Mouse (Mus musculus) lung, adult 2 months (tissue): ENCODE results near the gene Birc6.

Experiments used
- CTCF ChIP-seq: fragments of 200-500 bp; IDR thresholded peaks from 2 replicates; pipeline ENCODE4 v1.5.1; 2011; ENCODE audit warnings: mild to moderate bottlenecking, low read length, control low read depth; ENCODE audit not compliant: insufficient read depth
- POLR2A ChIP-seq: fragments of 200-500 bp; IDR thresholded peaks from 2 replicates; pipeline ENCODE4 v1.6.1; 2011; ENCODE audit warnings: low read depth, mild to moderate bottlenecking, control low read depth, low read length, borderline replicate concordance; ENCODE audit errors: extremely low read depth

GRCm38 (mm10) chr17:74526806-74527653 is 1.1 kb upstream of the Birc6 start:
- no peak for TF ChIP-seq CTCF
- no peak for TF ChIP-seq POLR2A
